Mouse (Mus musculus) neural tube, embryonic 11.5 days (tissue): ENCODE measurements at regions not wholly inside any gene's neighbourhood (a gene's known extent, or its start where the extent isn't known, plus 50 kb on each side); places are given as distances from the start of the nearest gene placed in this dataset.
A peak's percentile ranks its signal among the peaks of the same experiment; 100 is the strongest.

Experiments used
- ATAC-seq: fragments of 200-750 bp; cut with Nextera tagmentation; 2 replicates; pipeline ENCODE4 v1.8.0; 2017; ENCODE audit warnings: moderate number of reproducible peaks, mild to moderate bottlenecking, moderate TSS enrichment, moderate library complexity; ENCODE audit not compliant: insufficient read depth, low FRiP score, low TSS enrichment
- DNase-seq: peaks from one replicate; pipeline ENCODE4 v3.0.0-alpha.2; 2015; ENCODE audit warnings: low spot score
- H3K27ac ChIP-seq: fragments of 300-500 bp; sonication (generic); 2 replicates; pipeline ENCODE4 v1.5.1; 2014; ENCODE audit warnings: low read depth, mild to moderate bottlenecking, low read length
- H3K27me3 ChIP-seq: fragments of 300-500 bp; sonication (generic); 2 replicates; pipeline ENCODE4 v1.6.1; 2014; ENCODE audit warnings: mild to moderate bottlenecking, low read length, mixed read lengths; ENCODE audit not compliant: control insufficient read depth, insufficient read depth
- H3K36me3 ChIP-seq: fragments of 300-500 bp; sonication (generic); 2 replicates; pipeline ENCODE4 v1.6.1; 2014; ENCODE audit warnings: mild to moderate bottlenecking, low read length, moderate library complexity, mixed read lengths; ENCODE audit not compliant: control insufficient read depth, insufficient read depth
- H3K4me1 ChIP-seq: fragments of 300-500 bp; sonication (generic); 2 replicates; pipeline ENCODE4 v1.6.1; 2014; ENCODE audit warnings: low read length, mixed read lengths; ENCODE audit not compliant: control insufficient read depth, insufficient read depth
- H3K4me2 ChIP-seq: fragments of 300-500 bp; sonication (generic); 2 replicates; pipeline ENCODE4 v1.6.1; 2014; ENCODE audit warnings: low read depth, mild to moderate bottlenecking, moderate library complexity
- H3K4me3 ChIP-seq: fragments of 300-500 bp; sonication (generic); 2 replicates; pipeline ENCODE4 v1.5.1; 2014; ENCODE audit warnings: low read depth, low read length
- H3K9ac ChIP-seq: fragments of 300-500 bp; sonication (generic); 2 replicates; pipeline ENCODE4 v1.6.1; 2014; ENCODE audit warnings: mild to moderate bottlenecking, low read length
- H3K9me3 ChIP-seq: fragments of 300-500 bp; sonication (generic); 2 replicates; pipeline ENCODE4 v1.6.1; 2016; ENCODE audit warnings: low read length; ENCODE audit not compliant: control insufficient read depth
- WGBS: fragments of 180-500 bp; shearing (Covaris S2); extraction: QIAGEN DNeasy Blood & Tissue Kit; methylation state at CpG from one replicate; pipeline ENCODE4 v1.1.7; 2014; 5-methylcytosine and 5-hydroxymethylcytosine counted together

GRCm38 (mm10) chr13:43932946-43933345, 148.4 kb downstream of the Cd83 start:
- H3K9ac ChIP-seq: no peak overlapping the region
- H3K4me1 ChIP-seq: peaks cover 19% of the 10 kb centered on the region
- H3K4me3 ChIP-seq: no peak overlapping the region
- no peaks in the 10 kb centered on the region for H3K36me3 ChIP-seq
- DNase-seq (no peak), ATAC-seq (no peak)
- H3K27ac ChIP-seq: no peak overlapping the region
- no peak overlapping the region for H3K4me2 ChIP-seq
- H3K9me3 ChIP-seq: peaks cover 4% of the 10 kb centered on the region; the same call in 1 of the 2 replicates
- 51% methylated on average over 7 of the region's 7 CpGs for WGBS
- no peaks in the 10 kb centered on the region for H3K27me3 ChIP-seq

GRCm38 (mm10) chr13:43935284-43935683, 150.7 kb downstream of the Cd83 start:
- H3K4me2 ChIP-seq: no peak overlapping the region
- H3K4me3 ChIP-seq: no peak overlapping the region
- WGBS: 89% methylated on average over 6 of the region's 6 CpGs
- H3K27ac ChIP-seq: no peak overlapping the region
- H3K27me3 ChIP-seq: no peaks in the 10 kb centered on the region
- H3K9me3 ChIP-seq: no peaks in the 10 kb centered on the region
- DNase-seq (no peak), ATAC-seq (no peak)
- peaks cover 17% of the 10 kb centered on the region for H3K4me1 ChIP-seq
- H3K36me3 ChIP-seq: no peaks in the 10 kb centered on the region
- no peak overlapping the region for H3K9ac ChIP-seq

DNA sequence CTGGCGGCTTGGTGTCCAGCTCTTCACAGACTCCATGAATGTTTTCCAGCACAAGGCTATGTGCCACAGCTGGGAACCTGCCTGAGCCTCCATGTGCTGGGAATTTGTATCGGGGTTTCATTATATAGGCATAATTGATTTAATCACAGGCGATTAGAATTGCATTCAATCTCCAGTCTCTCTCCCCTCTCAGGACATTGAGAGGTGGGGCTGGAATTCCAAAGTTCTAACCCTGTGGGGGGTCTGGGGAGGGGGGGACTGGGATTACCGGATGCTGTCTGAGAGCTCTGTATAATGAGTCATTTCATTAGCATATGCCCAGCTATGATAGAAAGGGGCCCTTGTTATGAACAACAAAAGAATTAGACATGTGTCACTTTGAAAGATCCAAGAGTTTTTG, 151.9 kb downstream of the Cd83 start:
- ATAC-seq (no peak), DNase-seq (peak; percentile 36)
- H3K4me2 ChIP-seq: no peak overlapping the region
- 39% methylated on average over 4 of the region's 4 CpGs for WGBS
- H3K27me3 ChIP-seq: no peaks in the 10 kb centered on the region
- no peak overlapping the region for H3K27ac ChIP-seq
- H3K4me3 ChIP-seq: no peak overlapping the region
- H3K9me3 ChIP-seq: no peaks in the 10 kb centered on the region
- no peaks in the 10 kb centered on the region for H3K36me3 ChIP-seq
- peaks cover 9% of the 10 kb centered on the region; the same call in 1 of the 2 replicates for H3K4me1 ChIP-seq
- H3K9ac ChIP-seq: no peak overlapping the region

DNA sequence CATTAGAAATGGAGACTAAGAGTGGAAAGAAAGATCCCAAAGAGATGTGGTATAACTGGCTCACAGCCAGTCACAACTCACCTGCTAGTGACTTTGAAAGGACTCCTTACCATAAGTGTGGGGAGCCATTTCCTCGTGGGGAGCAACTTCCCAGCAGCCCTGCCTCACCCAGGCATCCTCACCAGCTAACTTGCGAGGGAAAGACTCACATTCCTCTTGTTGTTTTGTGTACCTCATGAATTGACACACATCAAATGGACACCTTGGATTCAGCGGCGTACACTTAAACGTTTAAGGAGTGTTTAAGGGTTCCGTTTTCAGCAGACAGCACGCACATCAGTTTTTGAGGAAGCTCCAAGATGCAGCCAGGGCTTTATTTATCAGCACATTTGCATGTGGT, 154.0 kb downstream of the Cd83 start:
- DNase-seq: no peak
- Histone ChIP-seq H3K9me3 (no peaks in the 10 kb centered on the region), H3K4me2 (no peak overlapping the region), H3K36me3 (no peaks in the 10 kb centered on the region), H3K27me3 (no peaks in the 10 kb centered on the region), H3K4me1 (no peaks in the 10 kb centered on the region), H3K27ac (no peak overlapping the region), H3K4me3 (no peak overlapping the region), H3K9ac (no peak overlapping the region)
- ATAC-seq: no peak
- WGBS: 84% methylated on average over 7 of the region's 7 CpGs

- DNase-seq (no peak), ATAC-seq (no peak)
- Histone ChIP-seq H3K27me3 (no peaks in the 10 kb centered on the region), H3K27ac (no peak overlapping the region), H3K9me3 (no peaks in the 10 kb centered on the region), H3K4me3 (no peak overlapping the region), H3K4me2 (no peak overlapping the region), H3K36me3 (no peaks in the 10 kb centered on the region), H3K9ac (no peak overlapping the region), H3K4me1 (no peaks in the 10 kb centered on the region)
- 67% methylated on average over 4 of the region's 4 CpGs for WGBS
These were observed 154.8 kb downstream of the Cd83 start for GRCm38 (mm10) chr13:43939375-43939774.

DNA sequence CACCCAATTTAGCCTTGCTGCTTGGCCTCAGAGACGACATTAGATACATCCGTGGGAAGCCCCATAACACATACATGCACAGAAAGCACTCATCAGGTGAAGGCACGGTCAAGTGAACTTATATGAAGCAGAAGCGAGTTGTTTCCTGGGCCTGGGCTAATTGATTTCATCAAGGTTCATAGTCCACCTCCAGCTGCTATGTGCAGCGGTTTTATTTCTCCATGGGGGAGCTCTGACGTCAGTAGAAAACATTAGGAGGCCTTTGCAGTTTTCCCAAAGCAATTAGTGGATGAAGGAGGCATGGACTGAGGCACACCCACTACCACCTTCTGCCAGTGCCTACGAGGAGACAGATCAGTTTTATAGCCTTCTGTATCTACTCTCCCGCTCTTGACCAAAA, 157.2 kb downstream of the Cd83 start:
- no peak for ATAC-seq
- no peaks in the 10 kb centered on the region for H3K36me3 ChIP-seq
- H3K4me2 ChIP-seq: no peak overlapping the region
- H3K4me3 ChIP-seq: no peak overlapping the region
- DNase-seq: no peak
- no peak overlapping the region for H3K27ac ChIP-seq
- no peaks in the 10 kb centered on the region for H3K9me3 ChIP-seq
- no peaks in the 10 kb centered on the region for H3K27me3 ChIP-seq
- H3K9ac ChIP-seq: no peak overlapping the region
- WGBS: 69% methylated on average over 8 of the region's 8 CpGs
- H3K4me1 ChIP-seq: no peaks in the 10 kb centered on the region

DNA sequence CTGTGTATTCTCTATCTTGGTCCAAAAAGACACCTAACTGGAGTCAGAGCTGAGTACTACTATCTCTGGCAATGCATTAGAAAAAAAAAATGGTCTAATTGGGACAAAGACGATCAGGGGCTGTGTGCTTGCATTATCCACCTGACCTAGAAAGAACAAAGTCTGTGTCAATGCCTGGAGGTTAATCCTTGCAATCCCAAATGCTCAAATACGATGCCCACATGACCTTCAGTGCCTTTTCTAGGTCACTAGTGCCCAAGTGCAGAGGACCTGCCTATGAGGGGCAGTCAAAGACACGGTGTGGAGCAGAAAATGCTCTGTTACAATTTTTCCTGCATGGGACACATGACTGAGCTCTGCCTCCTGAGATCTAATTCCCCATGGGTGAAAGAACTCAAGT, 164.0 kb downstream of the Cd83 start:
- WGBS: 79% methylated on average over 3 of the region's 3 CpGs
- no peaks in the 10 kb centered on the region; the same call in 1 of the 2 replicates for H3K4me1 ChIP-seq
- H3K9me3 ChIP-seq: no peaks in the 10 kb centered on the region
- no peak overlapping the region for H3K4me3 ChIP-seq
- no peak overlapping the region for H3K9ac ChIP-seq
- H3K27ac ChIP-seq: no peak overlapping the region
- H3K4me2 ChIP-seq: no peak overlapping the region
- H3K27me3 ChIP-seq: no peaks in the 10 kb centered on the region
- H3K36me3 ChIP-seq: no peaks in the 10 kb centered on the region
- DNase-seq: no peak
- ATAC-seq: no peak

DNA sequence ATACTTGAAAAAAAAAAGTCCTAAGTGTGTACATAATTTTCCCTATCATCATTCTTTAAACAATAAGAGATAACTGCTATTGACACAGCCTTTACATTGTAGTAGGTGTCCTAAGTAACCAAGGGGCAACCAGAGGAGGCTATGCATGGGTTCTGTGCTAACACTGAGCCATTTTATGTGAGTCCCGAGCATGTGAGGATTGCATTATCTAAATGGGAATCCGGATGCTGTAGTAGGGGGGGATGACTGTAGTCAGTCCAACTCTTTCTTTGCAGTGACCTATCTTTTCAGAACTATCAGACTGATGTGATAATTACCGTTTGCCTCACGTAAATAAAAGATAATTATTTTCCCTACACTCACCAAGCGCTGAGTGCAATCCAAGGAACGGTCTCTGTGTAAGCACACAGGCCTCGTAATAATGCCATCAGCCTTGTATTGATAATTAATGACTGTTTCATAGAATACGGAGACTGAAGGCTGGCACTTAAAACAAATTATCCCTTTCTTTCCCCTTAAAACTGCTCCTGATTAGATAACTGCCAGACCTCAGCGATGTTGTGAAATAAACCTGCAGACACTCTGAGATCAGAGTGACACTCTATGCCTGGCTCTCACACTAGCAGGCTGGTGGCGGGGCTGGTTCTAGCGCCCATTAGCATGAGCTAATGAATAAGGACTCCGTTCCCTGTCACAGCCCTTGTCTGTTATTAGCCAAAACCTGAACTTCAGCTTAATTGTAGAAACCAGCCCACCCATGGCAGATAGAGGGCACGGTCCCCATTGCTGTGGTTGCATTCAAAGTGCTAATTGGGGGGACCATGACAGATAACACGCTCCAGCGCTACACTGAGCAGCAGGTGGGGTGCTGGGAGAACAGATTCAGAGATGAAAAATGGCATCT, 165.4 kb downstream of the Cd83 start:
- Histone ChIP-seq H3K9ac (no peak overlapping the region), H3K36me3 (no peaks in the 10 kb centered on the region), H3K4me3 (no peak overlapping the region), H3K9me3 (no peaks in the 10 kb centered on the region), H3K4me1 (no peaks in the 10 kb centered on the region; the same call in 1 of the 2 replicates), H3K27ac (no peak overlapping the region), H3K27me3 (no peaks in the 10 kb centered on the region), H3K4me2 (no peak overlapping the region)
- WGBS: 70% methylated on average over 15 of the region's 15 CpGs
- DNase-seq: no peak
- no peak for ATAC-seq

- Histone ChIP-seq H3K27me3 (no peaks in the 10 kb centered on the region), H3K27ac (no peak overlapping the region), H3K36me3 (no peaks in the 10 kb centered on the region), H3K9ac (no peak overlapping the region), H3K4me3 (no peak overlapping the region), H3K4me1 (no peaks in the 10 kb centered on the region; the same call in 1 of the 2 replicates), H3K9me3 (no peaks in the 10 kb centered on the region), H3K4me2 (no peak overlapping the region)
- WGBS: 87% methylated on average over 4 of the region's 4 CpGs
- ATAC-seq: no peak
- no peak for DNase-seq
These were observed 167.9 kb downstream of the Cd83 start for GRCm38 (mm10) chr13:43952491-43952890.
